Mouse (Mus musculus): ENCODE measurements around the gene Nploc4. TPM values are rescaled to one million over a fixed set of nuclear protein-coding genes. Genes with fewer than 3 reads are reported as not detected.

The Nploc4 gene
- polyA plus RNA-seq, 1 experiment from 2014 or later, result 26.6 TPM

DNA sequence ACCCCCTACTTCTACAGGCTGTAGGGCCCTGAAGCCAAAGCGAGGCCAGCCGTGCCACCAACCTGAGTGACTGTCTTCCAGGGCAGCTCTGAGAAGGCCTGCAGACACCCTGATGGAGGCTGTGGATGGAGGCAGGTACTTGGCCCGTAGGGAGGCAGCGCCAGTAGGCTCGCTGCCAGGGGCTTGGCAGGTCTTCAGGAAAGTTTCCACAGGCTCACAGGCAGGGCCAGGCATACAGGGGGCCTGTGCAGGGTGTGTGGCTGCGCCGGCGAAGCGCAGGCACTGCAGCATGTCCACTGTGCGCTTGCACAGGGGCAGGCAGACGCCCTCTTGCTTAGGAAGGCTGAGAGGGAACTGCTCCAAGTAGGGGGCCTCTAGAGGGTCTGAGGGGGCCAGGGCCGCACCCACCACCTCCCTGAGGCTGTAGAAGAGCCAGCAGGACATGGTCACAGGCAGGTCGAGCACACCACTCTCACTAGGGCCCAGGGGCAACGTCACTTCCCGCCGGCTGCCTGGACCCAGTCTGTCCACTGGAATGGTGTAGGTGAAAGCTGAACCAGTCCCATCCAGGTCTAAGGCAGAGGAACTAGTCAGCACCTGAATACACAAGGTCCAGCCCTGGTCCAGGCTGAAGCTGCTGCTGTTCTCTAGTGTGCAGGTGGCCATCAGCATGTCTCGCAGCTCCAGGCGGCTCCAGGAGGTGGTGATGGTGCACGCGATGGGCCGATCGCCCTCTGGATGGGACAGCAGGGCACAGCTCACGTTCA is 63.5 kb downstream of the Nploc4 start:
- ATAC-seq, result no peak
- WGBS, result 87% methylated on average over 23 of the region's 23 CpGs
- Histone ChIP-seq H3K4me1 (replicated peaks) (peaks cover 23% of the 10 kb centered on the region), H3K27ac (no peak overlapping the region), H3K4me3 (replicated peaks) (no peak overlapping the region), H3K4me2 (replicated peaks) (no peak overlapping the region), H3K9ac (0 out of 2 replicates have a peak overlapping the region, but pooled peaks have one; percentile 13), H3K36me3 (peaks cover 40% of the 10 kb centered on the region), H3K9me3 (no peaks in the 10 kb centered on the region), H3K27me3 (replicated peaks) (no peaks in the 10 kb centered on the region)

GRCm38 (mm10) chr11:120373025-120373424 is 64.5 kb downstream of the Nploc4 start:
- Histone ChIP-seq H3K9me3 (no peaks in the 10 kb centered on the region), H3K4me1 (replicated peaks) (peaks cover 19% of the 10 kb centered on the region), H3K9ac (no peak overlapping the region), H3K27ac (no peak overlapping the region), H3K27me3 (replicated peaks) (no peaks in the 10 kb centered on the region), H3K4me3 (replicated peaks) (no peak overlapping the region), H3K36me3 (peaks cover 40% of the 10 kb centered on the region), H3K4me2 (replicated peaks) (no peak overlapping the region)
- WGBS, result 64% methylated on average over 13 of the region's 13 CpGs
- no peak for ATAC-seq

DNA sequence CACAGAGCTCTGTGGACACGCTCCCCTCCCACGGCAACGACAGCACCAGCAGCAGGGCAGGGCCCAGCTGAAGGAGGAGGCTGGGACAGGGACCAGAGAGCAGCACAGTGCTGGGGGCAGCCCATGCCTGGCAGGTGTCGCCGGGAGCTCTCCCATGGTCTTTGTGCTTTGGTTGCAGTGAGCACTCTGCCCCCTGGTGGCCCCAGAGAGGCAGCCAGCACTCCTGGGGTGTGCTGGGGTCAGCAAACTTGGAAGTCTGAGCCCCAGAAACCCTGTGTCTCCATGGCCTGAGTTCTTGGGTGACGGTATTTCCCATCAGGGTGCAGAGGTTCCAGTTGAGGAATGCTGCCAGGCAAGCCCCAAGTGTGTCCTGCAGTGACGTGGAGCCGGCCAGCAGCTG is 67.9 kb downstream of the Nploc4 start:
- peak; percentile 80 for ATAC-seq
- peaks cover 19% of the 10 kb centered on the region for H3K36me3 ChIP-seq

GRCm38 (mm10) chr11:120366443-120367027 is 71.0 kb downstream of the Nploc4 start:
- no peaks in the 10 kb centered on the region for H3K27me3 ChIP-seq (replicated peaks)
- no peak overlapping the region for H3K9ac ChIP-seq
- WGBS, result 38% methylated on average over 7 of the region's 7 CpGs
- no peaks in the 10 kb centered on the region for H3K9me3 ChIP-seq
- no peak overlapping the region for H3K4me2 ChIP-seq (replicated peaks)
- no peak overlapping the region for H3K4me3 ChIP-seq (replicated peaks)
- no peak overlapping the region for H3K27ac ChIP-seq
- no peak for ATAC-seq
- H3K36me3 ChIP-seq, result peaks cover 8% of the 10 kb centered on the region; the same call in 1 of the 2 replicates
- H3K4me1 ChIP-seq (replicated peaks), result 0 out of 2 replicates have a peak, but pooled peaks cover 5% of the 10 kb centered on the region

More for the DNA sequence above, 67.9 kb downstream of the Nploc4 start:
- Histone ChIP-seq H3K4me2 (replicated peaks) (no peak overlapping the region), H3K27ac (no peak overlapping the region), H3K27me3 (replicated peaks) (no peaks in the 10 kb centered on the region), H3K4me3 (replicated peaks) (no peak overlapping the region), H3K9me3 (no peaks in the 10 kb centered on the region), H3K9ac (no peak overlapping the region), H3K4me1 (replicated peaks) (0 out of 2 replicates have a peak, but pooled peaks cover 5% of the 10 kb centered on the region)
- WGBS, result 33% methylated on average over 8 of the region's 8 CpGs

DNA sequence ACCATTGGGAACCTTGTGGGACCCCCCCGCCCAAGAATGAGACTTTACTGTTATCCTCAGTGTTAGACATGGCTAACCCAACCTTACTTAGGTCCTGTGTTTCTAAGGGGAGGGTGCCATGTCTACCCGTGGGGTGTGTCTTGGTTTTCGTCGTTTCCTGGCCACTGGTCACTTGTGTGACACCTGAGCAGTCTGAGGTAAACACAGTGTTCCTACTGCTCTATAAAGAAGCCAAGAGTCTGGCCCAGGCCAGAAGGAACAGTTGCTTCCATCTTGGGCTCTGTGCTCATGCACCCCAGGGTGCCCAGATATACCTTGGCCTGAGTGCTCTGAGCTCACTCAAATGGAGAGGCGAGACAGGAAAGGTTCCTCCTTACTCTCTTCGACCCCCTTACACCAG is 74.6 kb downstream of the Nploc4 start:
- no peaks in the 10 kb centered on the region for H3K36me3 ChIP-seq
- H3K4me1 ChIP-seq (replicated peaks), result peaks cover 22% of the 10 kb centered on the region
- no peak overlapping the region for H3K4me2 ChIP-seq (replicated peaks)
- H3K27ac ChIP-seq, result no peak overlapping the region
- no peaks in the 10 kb centered on the region for H3K27me3 ChIP-seq (replicated peaks)
- 91% methylated on average over 6 of the region's 6 CpGs for WGBS
- no peak overlapping the region for H3K9ac ChIP-seq
- H3K9me3 ChIP-seq, result no peaks in the 10 kb centered on the region
- no peak for ATAC-seq
- no peak overlapping the region for H3K4me3 ChIP-seq (replicated peaks)

DNA sequence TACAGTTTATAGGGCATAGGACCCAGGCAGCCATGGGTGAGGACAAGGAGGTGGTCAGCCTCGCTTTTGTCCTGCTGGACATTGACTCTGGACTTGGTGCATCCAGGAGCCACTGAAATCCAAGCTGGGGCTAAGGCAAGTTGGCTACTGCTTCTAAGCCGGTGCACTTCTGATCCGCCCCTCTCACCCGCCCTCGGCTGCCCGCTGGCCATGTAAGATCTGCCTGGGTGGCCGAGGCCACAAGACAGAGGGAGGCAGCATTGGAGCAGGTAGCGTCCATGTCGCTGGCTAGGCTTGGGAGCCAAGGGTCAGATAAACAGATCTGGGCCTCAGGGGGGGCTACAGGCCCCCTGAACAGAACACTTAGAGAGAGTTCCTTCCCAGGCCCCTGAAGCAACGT is 76.2 kb downstream of the Nploc4 start, which contains the start of gene Fscn2:
Gene Fscn2, plus strand, starts transcription at position 240 of the 400 bp plus-strand sequence.
- Histone ChIP-seq H3K9me3 (no peaks in the 10 kb centered on the region), H3K9ac (no peak within 1 kb of the TSS), H3K27ac (no peak within 1 kb of the TSS), H3K27me3 (replicated peaks) (no peaks in the 10 kb centered on the region), H3K4me2 (replicated peaks) (no peak within 1 kb of the TSS), H3K4me3 (replicated peaks) (no peak within 1 kb of the TSS), H3K36me3 (no peaks in the 10 kb centered on the region), H3K4me1 (replicated peaks) (peaks cover 30% of the 10 kb centered on the region)
- WGBS, result 58% methylated on average over 10 of the region's 10 CpGs
- ATAC-seq, result no peak

GRCm38 (mm10) chr11:120360755-120361154 is 76.8 kb downstream of the Nploc4 start:
- Histone ChIP-seq H3K27ac (no peak overlapping the region), H3K36me3 (no peaks in the 10 kb centered on the region), H3K4me2 (replicated peaks) (no peak overlapping the region), H3K4me3 (replicated peaks) (no peak overlapping the region), H3K4me1 (replicated peaks) (peaks cover 32% of the 10 kb centered on the region), H3K9me3 (no peaks in the 10 kb centered on the region), H3K27me3 (replicated peaks) (no peaks in the 10 kb centered on the region), H3K9ac (no peak overlapping the region)
- ATAC-seq, result no peak
- 78% methylated on average over 5 of the region's 5 CpGs for WGBS

- Histone ChIP-seq H3K4me2 (replicated peaks) (no peak overlapping the region), H3K9me3 (no peaks in the 10 kb centered on the region), H3K36me3 (no peaks in the 10 kb centered on the region), H3K4me1 (replicated peaks) (peaks cover 39% of the 10 kb centered on the region), H3K27me3 (replicated peaks) (no peaks in the 10 kb centered on the region), H3K9ac (no peak overlapping the region), H3K27ac (no peak overlapping the region), H3K4me3 (replicated peaks) (no peak overlapping the region)
- no peak for ATAC-seq
- WGBS, result 46% methylated on average over 8 of the region's 8 CpGs
Measured at GRCm38 (mm10) chr11:120360062-120360461, 77.4 kb downstream of the Nploc4 start.

DNA sequence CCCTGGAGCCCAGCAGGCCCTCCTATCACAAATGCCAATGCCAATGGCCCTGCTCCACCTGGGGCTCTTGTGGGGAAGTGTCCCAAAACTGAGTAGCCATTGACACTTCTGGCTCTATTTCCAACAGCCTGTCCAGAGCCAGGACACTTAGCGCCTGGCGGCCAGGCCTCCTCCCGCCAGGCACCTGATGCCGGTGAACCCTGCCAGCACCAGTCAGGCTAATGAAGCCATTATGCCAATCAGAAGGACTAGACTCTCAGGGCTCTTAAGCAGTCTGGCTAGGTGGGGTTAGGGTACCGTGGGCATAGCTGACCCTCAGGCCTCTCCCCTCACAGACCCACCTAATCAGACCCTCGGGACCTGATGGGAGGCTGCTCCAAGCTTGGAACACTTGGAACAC is 78.1 kb downstream of the Nploc4 start:
- no peak for ATAC-seq
- H3K4me1 ChIP-seq (replicated peaks), result peaks cover 44% of the 10 kb centered on the region
- no peak overlapping the region for H3K4me3 ChIP-seq (replicated peaks)
- H3K9ac ChIP-seq, result no peak overlapping the region
- no peaks in the 10 kb centered on the region for H3K9me3 ChIP-seq
- no peaks in the 10 kb centered on the region for H3K36me3 ChIP-seq
- H3K27ac ChIP-seq, result no peak overlapping the region
- H3K27me3 ChIP-seq (replicated peaks), result no peaks in the 10 kb centered on the region
- WGBS, result 78% methylated on average over 6 of the region's 6 CpGs
- H3K4me2 ChIP-seq (replicated peaks), result no peak overlapping the region

- peak overlapping the region; percentile 79 for H3K27ac ChIP-seq
- no peak overlapping the region for H3K4me3 ChIP-seq (replicated peaks)
- ATAC-seq, result peak; percentile 70
- H3K4me1 ChIP-seq (replicated peaks), result peaks cover 55% of the 10 kb centered on the region
- no peaks in the 10 kb centered on the region for H3K27me3 ChIP-seq (replicated peaks)
- H3K4me2 ChIP-seq (replicated peaks), result peak overlapping the region; percentile 33
- 9% methylated on average over 10 of the region's 10 CpGs for WGBS
- H3K9me3 ChIP-seq, result no peaks in the 10 kb centered on the region
- no peaks in the 10 kb centered on the region for H3K36me3 ChIP-seq
- peak overlapping the region; percentile 28; the same call in 1 of the 2 replicates for H3K9ac ChIP-seq
Measured at GRCm38 (mm10) chr11:120357791-120358401, 79.6 kb downstream of the Nploc4 start.

GRCm38 (mm10) chr11:120356900-120357299 is 80.6 kb downstream of the Nploc4 start:
- no peaks in the 10 kb centered on the region for H3K9me3 ChIP-seq
- H3K9ac ChIP-seq, result no peak overlapping the region
- H3K36me3 ChIP-seq, result no peaks in the 10 kb centered on the region
- no peak for ATAC-seq
- WGBS, result 96% methylated on average over 4 of the region's 4 CpGs
- H3K4me3 ChIP-seq (replicated peaks), result no peak overlapping the region
- H3K27me3 ChIP-seq (replicated peaks), result no peaks in the 10 kb centered on the region
- H3K4me1 ChIP-seq (replicated peaks), result peaks cover 63% of the 10 kb centered on the region
- no peak overlapping the region for H3K4me2 ChIP-seq (replicated peaks)
- H3K27ac ChIP-seq, result peak overlapping the region; percentile 79; the same call in 1 of the 2 replicates

DNA sequence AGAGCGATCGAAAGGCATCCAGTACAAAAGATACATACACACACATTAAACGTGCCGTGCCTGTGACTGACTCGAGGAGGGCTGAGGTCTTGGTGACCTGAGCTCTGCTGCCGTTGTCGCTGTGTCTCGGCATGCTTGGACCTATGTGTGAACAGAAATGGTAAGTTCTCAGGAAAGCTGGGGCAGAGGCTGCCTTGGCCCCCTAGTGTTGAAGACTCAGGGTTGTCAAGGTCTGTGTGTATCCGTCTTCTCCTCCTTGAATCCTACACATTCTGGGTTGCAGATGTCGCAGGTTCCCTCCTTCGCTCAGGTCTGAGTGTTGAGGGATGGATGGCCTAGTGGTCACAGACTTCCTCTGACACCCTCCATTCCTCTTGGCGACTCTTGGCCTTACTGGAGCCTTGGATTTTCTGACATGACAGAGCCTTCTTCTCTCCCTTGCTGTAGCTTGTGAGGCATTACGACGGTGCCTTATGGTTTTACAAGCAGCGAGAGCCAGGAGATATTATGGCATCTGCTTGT is 81.1 kb downstream of the Nploc4 start:
- WGBS, result 83% methylated on average over 15 of the region's 15 CpGs
- H3K36me3 ChIP-seq, result no peaks in the 10 kb centered on the region
- no peak overlapping the region for H3K4me2 ChIP-seq (replicated peaks)
- no peak for ATAC-seq
- no peaks in the 10 kb centered on the region for H3K9me3 ChIP-seq
- no peaks in the 10 kb centered on the region for H3K27me3 ChIP-seq (replicated peaks)
- peaks cover 68% of the 10 kb centered on the region for H3K4me1 ChIP-seq (replicated peaks)
- H3K27ac ChIP-seq, result 0 out of 2 replicates have a peak overlapping the region, but pooled peaks have one; percentile 1
- no peak overlapping the region for H3K9ac ChIP-seq
- H3K4me3 ChIP-seq (replicated peaks), result no peak overlapping the region
